Mouse (Mus musculus) stomach, embryonic 14.5 days (tissue): ENCODE data around the gene Ppip5k1. TPM values are rescaled to one million over a fixed set of nuclear protein-coding genes. Genes with fewer than 3 reads are reported as not detected.
A peak's percentile ranks its signal among the peaks of the same experiment; 100 is the strongest.

Experiments
- ATAC-seq: fragments of 200-750 bp; cut with Nextera tagmentation; 2 replicates; pipeline ENCODE4 v1.8.0; 2017; ENCODE audit warnings: low read depth, moderate TSS enrichment; ENCODE audit not compliant: insufficient number of reproducible peaks, insufficient read depth, low FRiP score
- H3K27ac ChIP-seq: fragments of 300-500 bp; sonication (generic); 2 replicates; pipeline ENCODE4 v1.5.1; 2014; ENCODE audit warnings: mild to moderate bottlenecking, low read length, moderate library complexity, mixed read lengths
- H3K27me3 ChIP-seq: fragments of 300-500 bp; sonication (generic); 2 replicates; pipeline ENCODE4 v1.6.1; 2014; ENCODE audit warnings: low read length, control low read depth, mixed read lengths; ENCODE audit not compliant: control insufficient read depth, insufficient read depth
- H3K36me3 ChIP-seq: fragments of 300-500 bp; sonication (generic); 2 replicates; pipeline ENCODE4 v1.6.1; 2014; ENCODE audit warnings: mild to moderate bottlenecking, control low read depth, low read length, moderate library complexity, mixed read lengths; ENCODE audit not compliant: control insufficient read depth, insufficient read depth
- H3K4me1 ChIP-seq: fragments of 300-500 bp; sonication (generic); 2 replicates; pipeline ENCODE4 v1.6.1; 2014; ENCODE audit warnings: low read length, control low read depth, mixed read lengths; ENCODE audit not compliant: control insufficient read depth, insufficient read depth
- H3K4me2 ChIP-seq: fragments of 300-500 bp; sonication (generic); replicated peaks from 2 replicates; pipeline ENCODE4 v1.6.1; 2014; ENCODE audit warnings: low read depth, low read length, control low read depth
- H3K4me3 ChIP-seq: fragments of 300-500 bp; sonication (generic); 2 replicates; pipeline ENCODE4 v1.5.1; 2014; ENCODE audit warnings: low read depth, low read length, control low read depth
- H3K9ac ChIP-seq: fragments of 300-500 bp; sonication (generic); replicated peaks from 2 replicates; pipeline ENCODE4 v1.6.1; 2014; ENCODE audit warnings: low read depth, mild to moderate bottlenecking, control low read depth, low read length, moderate library complexity, mixed read lengths
- H3K9me3 ChIP-seq: fragments of 300-500 bp; sonication (generic); 2 replicates; pipeline ENCODE4 v1.6.1; 2016; ENCODE audit warnings: low read depth, low read length, control low read depth; ENCODE audit not compliant: control insufficient read depth
- WGBS: fragments of 180-500 bp; shearing (Covaris S2); extraction: QIAGEN DNeasy Blood & Tissue Kit; methylation state at CpG from one replicate; pipeline ENCODE4 v1.1.7; 2014; 5-methylcytosine and 5-hydroxymethylcytosine counted together
- polyA plus RNA-seq: library from polyadenylated mRNA; unstranded; fragments of >200 nt; fragmentation: Nextera tagmentation; extraction: Ambion mirVana; gene quantifications from 2 replicates; pipeline ENCODE4 v1.2.1, GENCODE M21; 2014

The Ppip5k1 gene
- polyA plus RNA-seq, 1 experiment from 2014 or later: 15.4 TPM

- peak overlapping the region; percentile 46 for H3K4me2 ChIP-seq
- H3K27me3 ChIP-seq: no peaks in the 10 kb centered on the region
- H3K4me3 ChIP-seq: peak overlapping the region; percentile 51
- peaks cover 34% of the 10 kb centered on the region for H3K4me1 ChIP-seq
- no peak overlapping the region for H3K27ac ChIP-seq
- H3K9ac ChIP-seq: no peak overlapping the region
- H3K36me3 ChIP-seq: no peaks in the 10 kb centered on the region; the same call in 1 of the 2 replicates
- no peaks in the 10 kb centered on the region for H3K9me3 ChIP-seq
- no peak for ATAC-seq
- WGBS: 20% methylated on average over 6 of the region's 6 CpGs
Observed at GRCm38 (mm10) chr2:121296754-121297231, 58.4 kb downstream of the Ppip5k1 start.

DNA sequence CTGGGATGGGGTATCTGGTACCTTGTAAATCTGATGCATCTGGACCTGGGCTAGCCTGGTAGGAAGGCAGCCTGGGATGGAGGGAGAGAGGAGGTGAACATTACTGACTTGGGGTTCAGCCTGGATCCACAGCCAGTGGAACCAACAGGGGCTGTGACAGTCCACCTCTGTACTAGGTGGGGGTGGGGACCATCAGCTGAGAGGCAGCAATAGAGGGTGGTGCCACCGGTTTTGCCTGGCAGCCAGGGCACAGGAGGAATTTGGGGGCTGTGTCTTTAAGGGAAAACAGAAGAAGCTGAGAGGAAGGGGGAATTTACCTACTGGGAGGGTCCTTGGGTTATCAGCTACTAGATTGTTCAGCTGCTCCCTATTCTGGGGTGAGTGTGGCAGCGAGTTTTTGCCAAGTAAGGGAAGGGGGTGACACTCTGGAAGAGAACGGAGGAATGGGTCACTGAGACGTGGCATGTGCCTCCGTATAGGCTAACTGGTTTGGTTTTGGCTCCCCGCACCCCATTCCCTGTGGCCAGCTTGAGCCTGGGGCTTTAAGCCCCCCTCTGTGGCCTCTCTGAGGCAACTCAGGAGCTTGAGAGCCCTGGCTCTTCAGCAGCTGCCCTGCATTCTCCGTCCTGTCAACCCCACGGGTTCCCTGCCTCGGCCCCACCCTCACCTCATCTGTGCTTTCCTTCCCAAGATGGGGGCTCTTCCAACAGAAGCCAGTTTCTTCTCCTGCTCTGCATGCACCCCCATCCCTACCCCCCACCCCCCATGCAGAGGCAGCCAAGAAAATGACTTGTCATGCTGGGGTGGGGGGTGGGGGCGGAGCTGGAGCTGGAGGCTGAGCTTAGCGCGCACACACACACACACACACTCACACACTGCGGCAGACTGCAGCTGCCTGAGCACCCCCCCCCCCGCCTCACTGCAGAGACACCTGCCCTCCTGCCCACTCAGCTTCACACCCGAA lies 59.3 kb downstream of the Ppip5k1 start:
- ATAC-seq: peak; percentile 38
- H3K27me3 ChIP-seq: no peaks in the 10 kb centered on the region
- H3K4me2 ChIP-seq: peak overlapping the region; percentile 46
- peaks cover 34% of the 10 kb centered on the region for H3K4me1 ChIP-seq
- no peak overlapping the region; the same call in 1 of the 2 replicates for H3K27ac ChIP-seq
- no peaks in the 10 kb centered on the region; the same call in 1 of the 2 replicates for H3K36me3 ChIP-seq
- peak overlapping the region; percentile 51 for H3K4me3 ChIP-seq
- H3K9ac ChIP-seq: peak overlapping the region; percentile 33
- 3% methylated on average over 15 of the region's 15 CpGs for WGBS
- H3K9me3 ChIP-seq: no peaks in the 10 kb centered on the region

DNA sequence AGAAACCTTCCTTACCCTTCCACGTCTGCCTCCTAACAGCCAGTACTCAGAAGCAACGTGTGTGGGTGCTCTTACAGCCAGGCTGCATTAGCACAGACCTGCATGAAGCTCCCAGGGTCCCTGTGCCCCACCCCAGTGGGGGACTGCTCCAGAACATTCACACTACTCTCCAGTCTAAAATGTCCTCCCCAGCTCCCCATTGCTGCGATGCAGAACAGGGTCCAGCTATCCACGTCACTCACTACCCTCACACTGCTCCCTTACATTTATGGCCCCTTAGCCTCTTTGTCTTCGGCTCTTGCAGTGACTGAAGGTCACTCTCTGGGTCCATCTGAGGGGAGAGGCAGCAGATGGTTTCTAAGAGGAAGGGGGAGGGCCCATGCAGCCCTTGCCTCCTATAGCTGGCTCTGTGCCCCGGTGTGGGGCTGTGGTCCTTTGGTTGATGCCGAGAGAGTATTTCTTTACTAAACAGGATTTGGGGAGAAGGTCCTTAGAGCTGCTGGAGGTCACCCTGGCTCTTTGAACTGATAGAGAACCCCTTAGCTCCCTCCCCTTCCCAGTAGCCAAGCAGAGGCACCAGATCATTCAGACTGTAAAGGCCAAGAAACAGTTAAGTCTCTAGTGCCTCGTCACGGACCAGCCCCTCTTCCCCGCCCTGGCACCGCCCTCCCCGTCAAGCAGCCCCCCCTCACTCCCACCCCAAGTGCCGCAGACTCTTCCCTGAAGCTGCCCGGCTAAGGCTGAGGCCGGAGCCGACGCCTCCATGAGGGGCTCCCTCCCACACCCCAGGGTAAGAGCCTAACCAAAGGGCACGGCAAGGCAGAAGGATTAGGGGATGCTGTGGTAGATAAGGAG lies 60.2 kb downstream of the Ppip5k1 start:
- Histone ChIP-seq H3K9me3 (no peaks in the 10 kb centered on the region), H3K4me2 (peak overlapping the region; percentile 46), H3K4me3 (peak overlapping the region; percentile 51), H3K4me1 (peaks cover 34% of the 10 kb centered on the region), H3K9ac (peak overlapping the region; percentile 33), H3K36me3 (no peaks in the 10 kb centered on the region; the same call in 1 of the 2 replicates), H3K27ac (peak overlapping the region; percentile 53), H3K27me3 (no peaks in the 10 kb centered on the region)
- 2% methylated on average over 18 of the region's 18 CpGs for WGBS
- ATAC-seq: peak; percentile 70

DNA sequence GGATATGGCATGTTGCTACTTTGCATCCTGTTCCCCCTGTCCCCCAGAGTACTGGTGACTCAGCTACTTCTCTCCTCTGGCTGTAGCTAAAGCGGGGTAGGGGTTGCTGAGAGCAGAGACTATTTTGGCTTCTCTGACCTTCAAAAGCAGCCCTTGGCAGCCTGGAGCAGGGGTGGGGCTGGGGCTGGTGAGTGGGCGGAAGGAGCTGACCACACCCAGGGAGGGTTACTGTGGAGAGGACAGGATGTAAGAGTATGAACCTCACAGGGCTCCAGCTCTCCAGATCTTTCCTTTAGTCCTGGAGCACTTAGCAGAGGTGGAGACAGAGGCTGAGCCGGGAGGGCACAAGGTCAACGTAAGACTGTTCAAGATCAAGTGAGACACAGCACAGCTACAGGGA lies 61.0 kb downstream of the Ppip5k1 start:
- no peak for ATAC-seq
- Histone ChIP-seq H3K27ac (peak overlapping the region; percentile 53), H3K9ac (no peak overlapping the region), H3K4me3 (no peak overlapping the region), H3K36me3 (no peaks in the 10 kb centered on the region; the same call in 1 of the 2 replicates), H3K9me3 (no peaks in the 10 kb centered on the region), H3K4me2 (peak overlapping the region; percentile 46), H3K27me3 (0 out of 2 replicates have a peak, but pooled peaks cover 2% of the 10 kb centered on the region), H3K4me1 (peaks cover 36% of the 10 kb centered on the region)
- 17% methylated on average over 4 of the region's 4 CpGs for WGBS

DNA sequence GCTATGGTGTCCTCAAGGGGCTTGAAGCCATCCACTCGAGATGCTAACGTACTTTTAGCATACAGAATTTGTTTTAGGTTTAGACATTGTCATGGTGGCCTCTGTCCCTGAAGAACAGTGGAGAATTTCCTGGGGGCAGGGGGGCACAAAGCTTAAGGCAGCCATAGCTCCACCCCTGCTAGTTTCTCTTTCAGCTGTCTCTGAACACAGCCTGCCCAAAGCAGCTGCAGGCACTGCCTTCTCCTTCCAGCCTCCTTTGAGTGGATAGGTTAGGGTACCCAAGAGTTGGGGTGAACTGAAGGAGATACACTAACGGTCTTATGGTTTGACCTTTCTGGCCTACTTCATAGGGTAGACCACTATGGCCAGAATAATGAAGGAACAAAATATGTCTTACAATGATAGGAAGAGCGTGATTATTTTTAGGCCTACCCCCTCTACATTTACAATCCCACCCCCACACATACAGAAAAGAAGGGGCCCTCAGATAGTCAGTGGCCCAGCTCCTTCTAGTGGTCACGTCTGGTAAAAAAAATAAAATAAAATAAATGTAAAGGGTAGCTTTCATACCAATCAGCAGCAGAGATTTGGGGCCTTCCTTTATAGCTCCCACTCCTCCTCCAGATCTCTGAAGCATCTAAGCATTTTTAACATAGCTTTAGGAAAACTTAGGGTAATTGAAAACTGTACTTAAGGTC lies 62.7 kb downstream of the Ppip5k1 start:
- Histone ChIP-seq H3K4me3 (no peak overlapping the region), H3K27ac (no peak overlapping the region), H3K9me3 (no peaks in the 10 kb centered on the region), H3K36me3 (no peaks in the 10 kb centered on the region), H3K27me3 (0 out of 2 replicates have a peak, but pooled peaks cover 2% of the 10 kb centered on the region), H3K9ac (no peak overlapping the region), H3K4me1 (peaks cover 30% of the 10 kb centered on the region), H3K4me2 (no peak overlapping the region)
- WGBS: 69% methylated on average over 5 of the region's 5 CpGs
- no peak for ATAC-seq

GRCm38 (mm10) chr2:121289730-121290540 lies 65.3 kb downstream of the Ppip5k1 start:
- H3K9ac ChIP-seq: no peak overlapping the region; the same call in 1 of the 2 replicates
- H3K4me2 ChIP-seq: peak overlapping the region; percentile 72
- H3K36me3 ChIP-seq: no peaks in the 10 kb centered on the region
- no peaks in the 10 kb centered on the region for H3K9me3 ChIP-seq
- peak; percentile 7; the same call in 1 of the 2 replicates for ATAC-seq
- H3K27me3 ChIP-seq: 0 out of 2 replicates have a peak, but pooled peaks cover 2% of the 10 kb centered on the region
- WGBS: 5% methylated on average over 36 of the region's 36 CpGs
- no peak overlapping the region for H3K27ac ChIP-seq
- peaks cover 15% of the 10 kb centered on the region; the same call in 1 of the 2 replicates for H3K4me1 ChIP-seq
- H3K4me3 ChIP-seq: peak overlapping the region; percentile 48

GRCm38 (mm10) chr2:121288901-121289729 lies 66.1 kb downstream of the Ppip5k1 start, which contains the start of gene Map1a:
Gene Map1a, plus strand, starts transcription at chr2:121289600.
- WGBS: 1% methylated on average over 48 of the region's 48 CpGs
- H3K27ac ChIP-seq: no peak within 1 kb of the TSS
- H3K27me3 ChIP-seq: 0 out of 2 replicates have a peak, but pooled peaks cover 2% of the 10 kb centered on the region
- H3K9ac ChIP-seq: no peak within 1 kb of the TSS; the same call in 1 of the 2 replicates
- H3K9me3 ChIP-seq: no peaks in the 10 kb centered on the region
- peak within 1 kb of the TSS; percentile 72 for H3K4me2 ChIP-seq
- peaks cover 8% of the 10 kb centered on the region; the same call in 1 of the 2 replicates for H3K4me1 ChIP-seq
- no peaks in the 10 kb centered on the region for H3K36me3 ChIP-seq
- ATAC-seq: peak; percentile 97
- peak within 1 kb of the TSS; percentile 48 for H3K4me3 ChIP-seq
